Mouse (Mus musculus) adrenal gland, adult 8-10 months (tissue): ENCODE measurements around the gene Gnai2. TPM values are rescaled to one million over a fixed set of nuclear protein-coding genes. Genes with fewer than 3 reads are reported as not detected.

Experiments
- DNase-seq: peaks from one replicate; pipeline ENCODE4 v3.0.0; 2022
- total RNA-seq, 4 experiments: library from RNA; stranded (reverse); gene quantifications; 2 replicates each; pipeline ENCODE4 v1.2.4; 2022

The Gnai2 gene
- total RNA-seq, 4 experiments from 2014 or later: 229 to 382 (median 295) TPM

DNA sequence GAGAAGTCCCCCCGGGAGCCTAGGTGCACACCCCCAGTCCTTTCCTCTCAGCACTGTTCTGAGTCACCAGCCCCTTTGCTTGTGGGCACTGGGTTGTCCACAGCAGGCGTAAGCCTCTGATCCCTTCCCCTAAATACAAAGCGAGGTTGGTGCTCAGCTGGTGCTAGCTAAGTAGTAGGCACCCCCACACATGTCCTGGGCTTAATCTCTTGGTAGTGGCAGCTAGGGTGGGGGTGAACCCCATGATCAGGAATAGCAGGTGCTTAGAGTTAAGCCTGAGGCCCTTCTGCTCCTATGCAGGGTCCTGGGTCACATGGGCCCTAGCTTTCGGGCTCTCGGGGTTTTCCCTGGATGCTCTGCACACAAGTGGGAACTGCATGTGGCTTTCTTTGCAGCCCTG lies 22.0 kb upstream of the Gnai2 start:
- DNase-seq: no peak

DNA sequence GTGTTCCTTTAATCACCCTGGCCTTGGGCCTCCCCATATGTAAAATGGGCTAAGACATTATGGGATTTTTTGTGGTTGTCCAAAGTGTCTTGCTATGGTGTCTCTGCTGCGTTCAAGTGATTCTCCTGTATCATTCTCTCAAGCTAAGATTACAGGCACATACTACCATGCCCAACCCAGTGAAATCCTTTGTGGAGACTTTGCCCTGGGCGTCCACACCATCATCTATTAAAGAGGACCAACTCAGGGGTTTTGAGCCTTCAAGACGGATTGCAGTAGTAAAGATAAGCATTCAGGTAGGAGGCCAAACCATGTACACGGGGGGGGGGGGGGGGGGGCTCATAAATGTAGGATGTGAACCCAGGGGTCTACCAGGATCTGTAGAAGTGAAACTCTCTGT lies 19.4 kb upstream of the Gnai2 start:
- DNase-seq: no peak

DNA sequence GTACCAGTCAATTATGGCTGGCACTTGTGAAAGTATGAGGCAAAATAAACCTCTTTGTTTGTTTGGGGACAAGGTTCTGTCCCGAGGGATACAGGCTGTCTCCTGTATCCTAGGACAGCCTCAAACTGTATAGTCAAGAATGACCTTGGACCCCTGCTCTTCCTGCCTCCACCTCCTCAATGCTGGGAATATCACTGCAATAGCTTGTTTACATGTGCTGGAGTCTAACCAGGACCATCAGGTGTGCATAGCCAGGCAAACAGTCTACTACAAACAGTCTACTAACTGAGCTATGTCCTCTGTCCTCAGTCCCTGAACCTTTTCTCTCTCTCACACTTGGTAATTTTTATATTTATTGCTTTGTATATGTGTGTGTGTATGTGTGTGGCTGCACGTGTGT lies 18.3 kb upstream of the Gnai2 start:
- no peak for DNase-seq

DNA sequence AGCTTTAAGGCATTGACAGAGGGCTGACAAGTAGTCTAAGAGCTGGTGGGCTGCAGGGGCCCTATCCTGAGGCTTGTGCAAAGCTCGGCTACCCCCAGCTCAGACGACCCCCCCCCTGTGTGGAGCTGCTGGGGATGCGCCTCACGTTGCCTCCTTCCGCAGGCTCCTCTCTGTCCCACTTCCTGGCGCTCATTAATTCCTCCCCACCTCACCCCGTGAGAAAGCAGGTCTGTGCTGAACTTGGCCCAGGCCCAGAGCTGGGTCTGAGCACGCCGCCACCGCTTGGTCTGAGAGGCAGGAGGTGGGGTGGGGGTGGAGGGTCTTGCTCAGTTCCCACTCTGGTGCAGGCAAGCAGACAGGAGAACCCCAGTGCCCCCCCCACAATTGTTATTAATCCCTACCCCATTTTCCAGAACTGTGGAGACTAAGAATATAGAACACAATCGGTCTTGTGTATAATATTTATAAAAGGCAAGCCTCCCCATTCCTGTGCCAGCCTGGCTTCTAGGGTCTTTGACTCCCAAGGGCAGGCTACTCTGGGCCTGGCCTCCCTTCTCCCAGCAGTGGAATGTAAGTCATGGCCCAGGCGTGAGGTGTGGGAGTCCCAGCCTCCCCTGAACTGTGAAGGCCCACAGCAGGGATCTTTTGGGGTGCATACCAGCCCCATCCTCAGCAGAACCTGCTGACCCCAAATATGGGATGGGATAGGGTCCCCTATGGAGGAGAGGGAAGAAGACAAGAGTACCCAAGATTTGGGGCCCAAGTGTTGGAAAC lies 15.7 kb upstream of the Gnai2 start:
- no peak for DNase-seq

DNA sequence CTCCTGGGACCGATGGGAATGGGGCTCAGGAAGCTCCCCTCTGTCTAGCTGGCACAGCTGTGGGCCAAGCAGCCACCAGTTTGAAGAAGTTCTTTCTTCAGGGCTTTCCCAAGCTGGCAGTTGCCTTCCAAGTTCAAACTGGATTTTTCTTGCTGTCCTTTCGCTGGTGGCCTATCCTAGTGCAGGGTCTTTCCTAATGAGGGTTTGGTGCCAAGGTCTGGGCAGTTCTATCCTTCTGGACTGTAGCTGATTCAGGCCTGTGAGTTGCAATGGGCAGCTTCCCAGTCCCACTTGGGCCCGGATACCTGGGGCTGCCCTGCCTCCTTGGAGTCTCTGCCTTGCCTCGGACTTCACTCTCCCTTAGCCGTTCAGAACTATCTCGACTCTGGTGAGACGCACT lies 15.1 kb upstream of the Gnai2 start:
- no peak for DNase-seq

DNA sequence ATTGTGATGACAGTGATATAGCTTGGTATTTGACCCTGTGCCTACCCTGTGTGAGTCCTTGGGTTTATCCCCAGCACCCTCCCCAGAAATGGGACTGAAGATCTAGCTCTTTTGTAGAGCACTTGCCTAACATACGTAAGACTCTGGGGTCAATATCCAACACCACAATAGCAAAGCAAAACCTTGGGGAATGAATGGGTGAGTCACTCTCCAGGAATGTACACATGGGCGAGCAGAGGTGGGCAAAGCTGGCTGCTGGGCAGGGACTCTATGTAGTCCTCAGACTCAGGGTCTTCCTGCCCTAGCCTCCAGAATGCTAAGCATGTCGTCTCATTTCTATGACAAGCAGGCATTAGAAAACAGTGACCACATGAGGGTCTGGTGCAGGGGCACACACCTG lies 13.6 kb upstream of the Gnai2 start:
- no peak for DNase-seq

DNA sequence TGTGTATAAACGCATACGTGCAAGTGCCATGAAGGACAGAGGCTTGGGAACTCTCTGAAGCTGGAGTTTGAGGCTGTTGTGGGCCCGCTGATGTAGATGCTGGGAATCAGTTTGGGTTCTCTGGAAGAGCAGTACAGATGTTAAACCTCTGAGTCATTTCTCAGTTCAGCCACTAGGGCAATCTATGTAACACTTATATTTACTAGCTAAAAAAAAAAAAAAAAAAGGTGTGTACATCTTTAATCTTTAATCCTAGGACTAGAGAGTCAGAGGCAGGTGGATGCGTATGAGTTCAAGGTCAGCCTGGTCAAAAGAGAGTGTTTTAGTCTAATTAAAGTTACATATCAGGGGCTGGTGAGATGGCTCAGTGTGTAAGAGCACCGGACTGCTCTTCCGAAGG lies 11.8 kb upstream of the Gnai2 start:
- no peak for DNase-seq

DNA sequence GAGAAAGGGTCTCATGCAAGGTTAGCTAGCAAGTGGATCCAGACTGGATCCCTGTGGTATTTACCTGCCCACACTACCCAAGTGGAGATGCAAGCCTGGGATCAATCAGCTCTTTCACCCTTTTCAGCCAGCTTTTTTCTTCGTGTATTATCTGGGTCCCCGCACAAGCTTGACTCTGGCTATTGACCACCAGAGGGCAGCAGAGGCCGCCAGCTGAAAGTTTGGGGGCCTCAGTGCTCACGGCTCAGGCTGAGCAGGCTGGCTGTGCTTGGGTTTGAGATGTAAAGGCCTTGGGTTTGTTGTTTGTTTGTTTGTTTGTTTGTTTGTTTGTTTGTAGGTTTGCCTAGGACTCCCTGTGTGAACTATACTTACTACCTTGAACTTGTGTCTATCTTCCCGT lies 10.4 kb upstream of the Gnai2 start:
- DNase-seq: no peak

DNA sequence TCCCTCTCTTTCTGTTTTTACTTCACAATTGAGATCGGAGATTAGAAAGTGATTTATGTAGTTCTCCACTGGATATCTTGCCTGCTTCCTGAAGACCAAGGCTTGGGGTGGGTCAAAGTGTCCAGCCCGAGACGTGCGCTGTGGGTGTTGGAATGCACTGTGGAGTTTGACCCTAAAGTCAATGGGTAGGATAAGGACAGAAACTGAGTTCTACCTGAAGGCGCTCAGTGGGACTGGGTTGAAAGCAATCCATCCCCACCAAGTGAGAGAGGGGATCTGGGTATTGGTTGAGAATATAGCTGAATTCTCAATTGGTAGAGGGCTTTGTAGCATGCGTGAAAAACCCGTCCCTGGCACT lies 10.0 kb upstream of the Gnai2 start:
- DNase-seq: no peak

DNA sequence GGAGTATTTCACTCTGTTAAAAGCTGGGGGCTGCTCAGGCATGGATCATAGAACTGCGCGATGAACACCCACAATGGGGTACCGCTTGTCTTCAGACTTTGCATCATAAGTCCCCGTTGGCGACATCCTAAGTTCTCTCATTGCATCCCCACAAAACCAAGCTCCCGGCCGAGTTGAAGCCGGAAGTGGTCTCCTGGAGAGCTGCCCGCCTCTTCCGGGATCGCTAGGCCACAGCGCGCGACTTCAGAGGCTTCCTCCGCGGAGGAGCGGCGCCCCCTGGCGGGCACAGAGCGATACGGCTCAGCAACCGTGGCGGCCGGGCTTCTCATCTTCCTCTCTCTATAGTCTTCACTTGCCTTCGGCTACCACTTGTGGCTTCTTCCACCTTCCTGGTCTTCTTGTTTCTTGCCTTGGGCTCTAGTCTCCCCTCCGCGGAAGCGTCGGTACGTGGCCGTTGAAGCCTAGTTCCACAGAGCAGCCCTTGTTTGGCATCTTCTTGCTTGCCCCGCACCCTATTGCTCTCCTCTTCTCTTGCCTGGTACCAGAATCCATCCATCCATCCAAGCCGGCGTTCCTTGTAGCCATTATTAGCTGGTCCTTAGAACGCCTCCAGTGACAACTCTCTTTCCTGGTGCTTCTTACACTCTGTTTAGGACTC lies 9.5 kb upstream of the Gnai2 start:
- DNase-seq: peak; percentile 82

DNA sequence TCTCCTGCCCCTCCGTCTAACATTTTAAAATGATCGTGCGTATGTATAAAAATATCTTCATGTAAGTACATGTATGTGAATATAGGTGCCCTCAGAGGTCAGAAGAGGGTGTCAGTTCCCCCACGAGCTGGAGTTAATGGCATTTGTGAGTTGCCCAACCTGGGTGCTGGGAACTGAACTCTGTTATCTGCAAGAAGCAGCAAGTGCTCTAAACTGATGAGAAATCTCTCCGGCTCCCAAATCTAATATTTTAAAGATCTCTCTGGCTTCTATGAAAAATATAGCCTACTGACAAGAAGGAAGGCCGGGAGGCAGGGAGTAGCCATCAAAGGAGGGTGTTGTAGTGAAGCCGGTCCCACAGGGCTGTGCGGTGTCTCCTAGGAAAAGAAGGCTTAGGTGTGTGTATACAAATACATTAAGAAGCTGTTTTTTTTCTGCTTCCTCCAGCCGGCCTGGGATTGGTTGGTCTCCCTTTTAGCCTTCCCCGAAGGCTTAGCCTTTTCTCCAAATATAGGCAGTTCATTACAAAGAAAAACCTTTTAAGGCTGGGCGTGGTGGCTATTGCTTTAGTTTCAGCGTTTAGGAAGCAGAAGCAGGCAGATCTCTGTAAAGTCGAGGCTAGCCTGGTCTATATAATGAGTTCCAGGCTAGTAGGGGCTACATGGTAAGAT lies 8.5 kb upstream of the Gnai2 start:
- DNase-seq: no peak

DNA sequence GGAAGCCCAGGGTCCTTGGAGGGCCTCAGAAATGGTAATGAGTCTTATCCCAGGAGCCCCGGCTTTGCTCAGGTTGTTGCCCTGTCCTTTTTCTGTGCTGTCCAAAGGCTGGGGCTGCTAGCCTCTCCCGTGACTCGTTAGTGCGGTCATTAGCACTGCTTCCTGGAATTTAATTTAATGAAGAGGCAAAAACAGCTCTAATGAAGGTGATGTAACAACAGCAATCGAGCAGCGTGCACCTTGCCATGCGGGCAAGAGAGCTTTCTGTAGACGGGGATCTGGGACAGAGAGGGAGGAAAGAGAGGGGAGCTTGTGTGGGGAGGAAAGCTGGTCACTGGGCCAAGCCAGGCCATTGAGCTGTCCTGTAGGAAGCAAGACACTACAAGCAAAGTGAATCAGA lies 6.5 kb upstream of the Gnai2 start:
- DNase-seq: no peak

DNA sequence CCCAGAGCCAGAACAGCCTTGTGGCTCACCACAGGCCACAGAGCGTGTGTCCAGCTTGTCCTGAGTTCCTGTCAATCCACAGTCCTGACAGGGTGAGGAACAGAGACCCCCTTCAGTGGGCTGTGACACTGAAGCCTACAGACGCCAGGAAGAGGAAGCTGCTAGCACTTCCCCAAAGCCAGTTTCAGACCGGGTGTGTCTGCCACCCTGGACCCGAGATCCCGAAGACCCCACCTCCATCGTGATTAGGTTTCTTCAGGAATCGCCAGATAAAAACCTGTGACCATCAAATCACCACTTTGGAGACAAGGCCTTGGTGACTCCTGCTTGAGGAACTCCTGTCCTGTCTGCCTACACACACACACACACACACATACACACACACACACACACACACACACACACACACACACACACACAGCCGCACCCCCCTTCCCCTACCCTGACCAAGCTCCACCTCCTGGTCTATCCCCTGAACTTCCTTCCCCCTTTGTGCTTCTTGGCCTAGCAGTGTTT lies 5.1 kb upstream of the Gnai2 start:
- no peak for DNase-seq

DNA sequence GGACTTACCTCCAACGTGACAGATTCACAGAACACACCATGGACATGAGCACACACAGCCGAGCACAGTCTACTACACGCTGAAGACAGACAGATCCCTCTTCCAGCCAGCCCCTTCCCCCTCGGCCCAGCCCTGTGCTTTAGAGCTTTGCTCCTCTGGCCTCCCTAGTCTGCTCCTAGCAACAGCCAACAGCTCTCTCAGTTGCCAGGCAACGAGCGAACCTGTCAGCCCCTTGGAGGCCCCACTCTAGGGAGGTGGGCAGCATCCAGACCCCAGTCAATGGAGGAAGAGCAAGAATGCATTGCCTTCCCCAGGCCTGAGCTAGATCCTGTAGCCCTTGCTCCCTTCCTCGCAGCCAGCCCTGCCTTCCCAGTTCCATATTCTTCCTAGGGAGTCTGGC lies 1.9 kb upstream of the Gnai2 start:
- no peak for DNase-seq

DNA sequence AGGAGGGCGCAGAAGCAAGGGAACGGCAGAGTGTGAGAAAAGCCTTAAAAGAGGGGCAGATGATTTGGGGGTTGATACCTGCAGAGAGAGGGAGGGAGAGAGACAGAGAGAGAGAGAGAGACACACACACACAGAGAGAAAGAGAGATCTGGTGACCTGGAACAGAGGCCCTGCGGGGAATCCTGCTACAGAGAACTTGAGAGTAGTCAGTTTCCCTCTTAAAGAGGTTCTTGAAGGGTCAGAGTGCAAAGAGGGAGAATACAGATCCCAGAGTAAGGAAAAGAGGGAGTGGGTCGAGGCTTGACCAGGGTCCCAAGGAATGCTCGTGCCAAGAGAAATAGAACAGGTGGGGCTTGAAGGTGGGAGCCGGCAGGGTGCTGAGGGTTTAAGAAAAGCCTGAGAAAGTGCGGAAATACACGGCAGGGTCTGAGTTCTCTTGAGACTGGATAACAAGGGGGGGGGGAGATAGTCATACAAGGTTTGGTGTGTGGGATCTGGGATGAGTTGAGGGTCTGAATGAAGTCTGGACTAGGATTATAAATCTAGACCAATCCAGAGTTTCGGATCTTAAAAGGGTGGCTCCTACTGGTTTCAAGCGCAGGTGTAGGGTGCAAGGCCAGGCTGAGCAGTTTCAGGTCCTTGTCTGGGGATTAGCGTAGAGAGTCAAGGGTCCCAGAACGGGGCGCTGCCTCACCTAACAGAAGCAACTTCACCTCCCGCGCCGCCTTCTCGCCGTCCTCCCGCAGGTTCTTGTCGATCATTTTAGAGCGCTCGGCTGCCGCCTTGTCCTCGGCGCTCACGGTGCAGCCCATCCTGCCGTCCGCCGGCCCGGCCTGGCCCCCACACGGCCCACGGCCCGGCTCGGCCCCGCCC lies 525 bp downstream of the Gnai2 start:
- no peak for DNase-seq

DNA sequence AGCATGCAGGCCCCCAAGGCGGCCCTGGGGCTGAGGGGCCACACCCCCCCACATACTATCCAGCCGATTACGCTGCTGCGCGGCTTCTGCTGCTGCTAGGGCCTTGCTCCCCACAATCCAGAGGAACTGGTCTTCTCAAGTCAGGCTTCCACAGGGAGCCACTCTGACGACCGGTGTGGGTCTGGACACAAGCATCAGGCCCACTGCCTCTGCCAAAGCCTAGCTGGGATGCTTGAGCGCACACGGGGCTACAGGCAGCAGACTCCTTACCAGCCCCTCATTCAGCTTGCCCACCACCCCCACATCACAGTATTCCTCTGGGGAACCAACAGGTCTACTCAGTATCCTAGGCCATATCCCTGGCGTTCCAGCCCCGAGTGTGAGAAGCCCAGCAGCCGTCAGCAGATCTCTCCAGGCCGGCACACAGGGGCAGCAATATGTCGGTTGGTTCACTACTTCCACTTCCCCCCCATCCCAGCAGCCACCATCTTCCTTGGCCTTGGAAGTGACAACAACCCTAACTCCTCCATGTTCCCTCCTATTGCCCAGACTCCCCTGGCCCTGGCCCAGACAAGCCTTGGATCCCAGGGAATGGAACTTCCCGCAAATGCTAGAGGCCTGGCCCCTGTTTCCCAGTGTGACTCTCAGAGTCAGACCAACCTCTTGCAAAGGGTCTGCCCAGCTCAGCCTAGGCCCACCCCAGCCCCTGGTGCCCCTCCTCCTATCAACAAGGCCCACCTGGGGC lies 1.3 kb downstream of the Gnai2 start:
- DNase-seq: no peak

DNA sequence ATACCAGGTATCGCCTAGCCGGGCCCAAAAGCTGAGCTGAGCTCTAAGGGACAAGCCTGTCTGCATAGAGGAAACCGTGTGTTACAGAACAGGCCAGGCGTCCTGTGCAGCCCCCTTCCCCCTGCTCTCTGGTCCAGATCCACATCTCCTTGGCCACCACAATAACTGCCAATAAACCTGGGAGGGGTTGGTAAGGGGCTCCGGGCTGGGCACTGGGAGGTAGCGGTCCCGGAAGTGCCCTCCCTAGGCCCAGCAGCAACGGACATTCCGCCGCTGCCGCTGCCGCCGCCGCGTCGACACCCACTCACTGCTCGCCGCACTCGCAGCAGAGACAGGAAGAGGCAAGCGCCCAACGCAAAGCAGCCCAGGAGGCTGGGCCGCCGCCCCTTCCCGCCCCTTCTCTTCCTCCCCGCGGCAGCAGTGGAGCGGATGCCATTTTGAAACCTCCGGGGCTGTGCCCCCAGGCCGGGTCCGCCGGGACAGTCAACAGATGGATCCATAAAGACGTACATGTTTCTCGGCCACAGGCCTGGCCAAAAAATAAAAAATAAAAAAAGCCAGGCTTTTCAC lies 2.0 kb downstream of the Gnai2 start:
- peak; percentile 77 for DNase-seq

DNA sequence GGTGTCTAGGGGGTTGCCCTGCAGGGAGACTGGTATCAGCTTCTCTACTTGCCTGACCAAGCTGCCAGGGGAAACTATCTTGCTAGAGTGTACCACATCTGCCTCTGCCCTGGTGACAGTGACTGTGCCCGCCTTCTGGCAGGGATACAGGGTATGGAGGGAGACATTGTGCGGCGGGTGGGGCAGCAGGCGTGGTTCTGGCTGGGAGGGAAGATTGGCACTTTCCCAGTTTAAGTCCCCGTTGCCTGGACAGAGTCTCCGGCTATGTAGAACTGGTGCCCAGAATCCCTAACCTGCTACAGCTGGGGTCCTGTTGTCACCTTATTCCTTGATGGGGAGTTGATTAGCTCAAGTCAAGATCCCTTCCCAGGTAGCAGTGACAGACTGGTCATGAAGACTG lies 2.7 kb downstream of the Gnai2 start:
- DNase-seq: no peak

DNA sequence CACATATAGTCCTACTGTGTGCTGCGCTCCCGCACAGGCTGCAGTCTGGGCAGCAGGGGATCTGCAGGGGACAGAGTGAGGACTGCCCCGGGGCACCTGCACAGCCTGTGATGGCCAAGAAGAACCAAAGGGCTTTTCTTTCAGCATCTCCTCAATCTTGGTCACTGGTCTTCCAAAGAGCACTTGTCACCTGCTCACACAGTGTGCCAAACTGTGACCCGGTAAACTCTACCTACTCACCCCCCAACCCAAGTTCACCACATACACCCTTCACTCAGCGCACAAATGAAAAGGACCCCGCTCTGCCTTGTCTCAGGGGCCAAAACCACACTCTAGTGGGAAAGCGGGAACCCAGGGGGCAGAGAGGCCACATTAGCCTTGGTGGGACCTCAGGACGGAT lies 3.3 kb downstream of the Gnai2 start:
- no peak for DNase-seq

DNA sequence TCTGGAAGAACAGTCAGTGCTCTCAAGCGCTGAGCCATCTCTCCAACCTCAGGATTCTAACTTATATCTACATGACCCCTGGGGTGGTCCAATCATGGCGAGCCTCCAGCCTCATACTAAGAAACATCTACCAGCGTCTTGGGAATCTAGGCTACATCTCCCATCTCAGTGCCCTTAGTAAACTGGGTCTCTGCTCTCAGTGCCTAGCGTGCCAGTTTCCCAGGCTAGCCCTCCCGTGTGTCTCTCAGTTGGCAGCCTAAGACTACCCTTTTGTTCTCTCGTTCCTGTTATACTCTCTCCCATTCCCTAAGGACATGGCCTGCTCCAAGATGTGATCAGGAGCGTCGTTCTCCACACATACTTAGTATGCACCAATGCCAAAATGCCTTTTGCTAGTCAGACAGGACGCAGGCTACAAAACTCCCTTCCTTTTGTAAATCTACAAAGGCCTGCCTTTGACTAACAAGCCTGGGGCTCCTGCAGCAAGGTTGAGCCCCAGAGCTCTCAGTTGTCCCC lies 3.8 kb downstream of the Gnai2 start:
- no peak for DNase-seq

DNA sequence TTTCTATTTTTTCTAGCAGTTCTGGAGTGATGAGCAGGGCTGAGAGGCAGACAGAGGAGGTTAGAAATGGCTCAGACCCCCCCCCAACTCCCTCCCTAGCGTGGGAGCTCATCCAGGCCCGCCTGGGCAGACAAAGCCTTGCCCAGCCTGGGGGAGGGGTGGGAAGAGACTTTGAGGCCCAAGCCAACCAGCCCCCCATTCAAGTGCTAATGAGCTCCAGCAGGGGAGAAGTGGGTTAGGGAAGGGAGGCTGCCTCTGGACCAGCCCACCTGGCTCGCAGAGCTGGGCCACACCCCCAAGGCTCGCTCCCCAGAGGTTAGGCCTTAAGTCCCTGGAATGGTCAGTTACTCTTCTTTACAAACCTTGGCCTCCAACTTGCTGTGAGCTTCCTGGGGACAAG lies 4.6 kb downstream of the Gnai2 start:
- DNase-seq: no peak
